Mouse (Mus musculus) forebrain, embryonic 14.5 days (tissue): ENCODE results near the gene Srrm1. TPM values are rescaled to one million over a fixed set of nuclear protein-coding genes. Genes with fewer than 3 reads are reported as not detected.
"Not testable (repeated sequence)": the region's sequence is repeated elsewhere in the genome, so short reads cannot be mapped to it uniquely, and the experiment has no call there.

Experiments
- ATAC-seq: fragments of 200-750 bp; cut with Nextera tagmentation; 2 replicates; pipeline ENCODE4 v1.8.0; 2017; ENCODE audit warnings: mild to moderate bottlenecking, moderate library complexity
- DNase-seq: peaks from one replicate; pipeline ENCODE4 v3.0.0-alpha.2; 2015; ENCODE audit warnings: low spot score
- H3K27ac ChIP-seq: fragments of 300-500 bp; sonication (generic); 2 replicates; pipeline ENCODE4 v1.5.1; 2014; ENCODE audit warnings: low read depth, mild to moderate bottlenecking, control low read depth, low read length, moderate library complexity
- H3K27me3 ChIP-seq: fragments of 300-500 bp; sonication (generic); replicated peaks from 2 replicates; pipeline ENCODE4 v1.6.1; 2014; ENCODE audit warnings: low read length, control low read depth, mixed read lengths; ENCODE audit not compliant: control insufficient read depth, insufficient read depth
- H3K36me3 ChIP-seq: fragments of 300-500 bp; sonication (generic); 2 replicates; pipeline ENCODE4 v1.6.1; 2014; ENCODE audit warnings: low read length, control low read depth; ENCODE audit not compliant: control insufficient read depth, insufficient read depth
- H3K4me1 ChIP-seq: fragments of 300-500 bp; sonication (generic); 2 replicates; pipeline ENCODE4 v1.6.1; 2014; ENCODE audit warnings: antibody characterized with exemption, low read length, control low read depth; ENCODE audit not compliant: control insufficient read depth, insufficient read depth
- H3K4me2 ChIP-seq: fragments of 300-500 bp; sonication (generic); 2 replicates; pipeline ENCODE4 v1.6.1; 2014; ENCODE audit warnings: mild to moderate bottlenecking, control low read depth, low read length
- H3K4me3 ChIP-seq: fragments of 300-500 bp; sonication (generic); 2 replicates; pipeline ENCODE4 v1.5.1; 2014; ENCODE audit warnings: low read depth, low read length, control low read depth
- H3K9ac ChIP-seq: fragments of 300-500 bp; sonication (generic); 2 replicates; pipeline ENCODE4 v1.6.1; 2014; ENCODE audit warnings: mild to moderate bottlenecking, low read length, control low read depth, moderate library complexity
- H3K9me3 ChIP-seq: fragments of 300-500 bp; sonication (generic); replicated peaks from 2 replicates; pipeline ENCODE4 v1.6.1; 2016; ENCODE audit warnings: low read length, control low read depth, mixed read lengths; ENCODE audit not compliant: control insufficient read depth
- WGBS: fragments of 180-500 bp; shearing (Covaris S2); extraction: QIAGEN DNeasy Blood & Tissue Kit; methylation state at CpG from one replicate; pipeline ENCODE4 v1.1.7; 2014; 5-methylcytosine and 5-hydroxymethylcytosine counted together
- polyA plus RNA-seq: library from polyadenylated mRNA; unstranded; fragments of >200 nt; fragmentation: Nextera tagmentation; extraction: Ambion mirVana; gene quantifications from 2 replicates; pipeline ENCODE4 v1.2.1, GENCODE M21; 2014

Gene Srrm1
- polyA plus RNA-seq, 1 experiment from 2014 or later: 129 TPM

DNA sequence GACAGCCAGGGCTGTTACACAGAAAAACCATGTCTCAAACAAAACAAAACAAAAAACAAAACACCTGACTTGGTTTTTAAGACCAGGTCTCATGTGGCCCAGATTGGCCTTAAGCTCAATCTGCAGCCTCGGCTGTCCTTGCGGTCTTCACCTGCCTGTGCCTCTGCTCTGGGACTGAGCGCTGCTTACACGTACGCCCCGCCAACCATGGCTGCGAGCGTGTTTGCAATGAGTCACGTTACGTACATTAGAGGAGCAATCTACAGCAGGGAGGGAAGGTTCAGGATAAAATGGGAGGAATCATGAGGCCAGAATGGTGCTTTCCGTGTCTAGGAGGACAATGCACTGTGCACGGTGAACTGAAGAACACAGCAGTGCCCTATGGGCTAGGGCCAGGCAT, 8.6 kb upstream of the Srrm1 start:
- H3K9ac ChIP-seq: no peak overlapping the region
- ATAC-seq (no peak), DNase-seq (no peak)
- H3K4me1 ChIP-seq: no peaks in the 10 kb centered on the region
- H3K36me3 ChIP-seq: no peaks in the 10 kb centered on the region
- H3K27me3 ChIP-seq: no peaks in the 10 kb centered on the region
- 82% methylated on average over 12 of the region's 12 CpGs for WGBS
- H3K27ac ChIP-seq: no peak overlapping the region
- H3K4me2 ChIP-seq: no peak overlapping the region
- no peaks in the 10 kb centered on the region for H3K9me3 ChIP-seq
- H3K4me3 ChIP-seq: no peak overlapping the region

DNA sequence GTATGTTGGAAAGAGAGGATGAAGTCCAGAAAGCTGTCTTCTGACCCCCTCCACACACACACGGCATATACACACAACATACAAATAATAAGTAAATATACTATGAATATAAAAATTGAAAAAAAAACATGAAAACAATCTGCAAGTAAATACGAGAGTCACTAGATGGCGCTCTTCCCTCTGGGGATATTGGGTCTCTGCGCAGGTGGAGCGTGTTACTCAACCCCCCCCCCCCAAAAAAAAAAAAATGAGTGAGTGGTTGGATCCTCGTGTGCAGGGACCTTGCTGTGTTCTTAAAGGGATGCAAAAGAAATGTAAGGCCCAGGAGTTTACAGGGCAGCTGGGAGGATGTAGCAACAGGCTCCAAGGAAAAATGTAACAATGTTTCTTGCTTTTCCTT, 5.6 kb upstream of the Srrm1 start:
- Histone ChIP-seq H3K9me3 (no peaks in the 10 kb centered on the region), H3K27me3 (no peaks in the 10 kb centered on the region), H3K4me1 (no peaks in the 10 kb centered on the region), H3K9ac (no peak overlapping the region), H3K4me2 (no peak overlapping the region), H3K4me3 (no peak overlapping the region), H3K27ac (no peak overlapping the region), H3K36me3 (no peaks in the 10 kb centered on the region)
- DNase-seq (peak; percentile 76), ATAC-seq (no peak)
- 0% methylated on average over 6 of the region's 6 CpGs for WGBS

DNA sequence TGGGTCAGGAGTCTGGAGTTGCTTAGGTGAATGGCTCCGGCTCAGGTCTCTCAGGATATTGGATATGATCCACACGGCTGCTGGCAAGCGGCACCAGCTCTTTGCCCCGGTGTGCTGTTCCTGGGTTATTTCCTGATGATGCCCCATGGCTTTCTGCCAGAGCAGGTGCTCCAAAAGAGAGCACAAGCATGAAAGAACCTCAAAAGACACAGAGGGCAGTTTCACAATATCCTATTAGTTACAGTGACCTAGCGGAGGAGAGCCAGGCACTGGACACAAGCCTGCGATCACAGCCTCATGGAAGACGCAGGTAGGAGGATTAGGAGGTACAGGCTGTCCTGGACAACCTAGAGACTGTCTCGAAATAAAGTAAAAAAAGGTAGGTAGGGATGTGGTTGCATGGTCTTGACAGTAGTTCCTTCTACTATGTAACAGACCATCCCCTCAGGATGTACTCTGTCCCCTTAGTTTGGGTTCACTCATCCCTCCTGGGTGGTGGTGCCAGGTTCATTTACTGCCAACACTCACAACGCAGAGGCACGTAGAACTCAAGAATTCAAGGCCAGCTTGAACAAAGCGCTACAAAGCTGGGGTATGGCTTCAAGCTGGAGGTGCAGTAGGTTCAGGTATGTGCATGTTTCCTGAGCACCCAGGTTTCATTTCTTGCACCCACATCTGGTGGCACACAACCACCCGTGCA, 4.2 kb upstream of the Srrm1 start:
- H3K27ac ChIP-seq: no peak overlapping the region

DNA sequence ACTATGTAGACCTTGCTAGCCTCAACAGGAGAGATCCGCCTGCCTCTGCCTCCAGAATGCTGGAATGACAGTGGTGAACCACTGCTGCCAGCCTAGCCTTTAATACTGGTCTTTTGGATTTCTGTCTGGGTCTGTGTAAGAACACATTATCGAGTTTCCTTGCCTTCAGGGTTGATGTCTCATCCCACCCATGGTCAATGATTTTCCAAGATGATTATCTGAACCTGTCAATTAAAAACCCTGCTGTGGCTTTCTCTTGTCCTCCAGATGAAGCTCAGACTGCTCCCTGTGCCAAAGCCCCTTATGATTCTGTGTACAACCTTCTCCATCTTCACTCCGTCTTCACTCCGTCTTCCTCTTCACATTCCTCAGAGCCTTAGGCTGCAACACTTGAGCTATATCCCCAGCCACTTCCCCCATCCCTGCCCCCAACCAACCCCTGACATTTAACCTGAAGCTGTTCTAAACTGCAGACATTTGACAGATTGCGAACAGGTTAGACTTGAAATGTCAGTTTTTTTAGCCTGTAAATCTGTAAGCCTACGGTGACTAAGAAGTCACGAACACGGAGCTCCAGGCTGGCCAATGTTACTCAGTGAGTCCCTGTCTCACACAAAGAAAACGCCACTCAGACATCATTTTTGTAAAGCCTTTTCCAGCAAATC, 2.9 kb upstream of the Srrm1 start:
- WGBS: 85% methylated on average over 9 of the region's 9 CpGs
- DNase-seq (no peak), ATAC-seq (no peak)
- Histone ChIP-seq H3K4me2 (no peak overlapping the region), H3K4me3 (no peak overlapping the region), H3K27me3 (no peaks in the 10 kb centered on the region), H3K9ac (no peak overlapping the region), H3K36me3 (no peaks in the 10 kb centered on the region), H3K27ac (no peak overlapping the region), H3K9me3 (no peaks in the 10 kb centered on the region), H3K4me1 (peaks cover 8% of the 10 kb centered on the region)

More for the DNA sequence above, 4.2 kb upstream of the Srrm1 start:
- no peaks in the 10 kb centered on the region for H3K4me1 ChIP-seq
- no peak overlapping the region for H3K4me3 ChIP-seq
- no peaks in the 10 kb centered on the region for H3K36me3 ChIP-seq
- no peaks in the 10 kb centered on the region for H3K9me3 ChIP-seq
- H3K27me3 ChIP-seq: no peaks in the 10 kb centered on the region
- H3K4me2 ChIP-seq: no peak overlapping the region
- 85% methylated on average over 12 of the region's 12 CpGs for WGBS
- no peak overlapping the region for H3K9ac ChIP-seq
- ATAC-seq (no peak), DNase-seq (no peak)

DNA sequence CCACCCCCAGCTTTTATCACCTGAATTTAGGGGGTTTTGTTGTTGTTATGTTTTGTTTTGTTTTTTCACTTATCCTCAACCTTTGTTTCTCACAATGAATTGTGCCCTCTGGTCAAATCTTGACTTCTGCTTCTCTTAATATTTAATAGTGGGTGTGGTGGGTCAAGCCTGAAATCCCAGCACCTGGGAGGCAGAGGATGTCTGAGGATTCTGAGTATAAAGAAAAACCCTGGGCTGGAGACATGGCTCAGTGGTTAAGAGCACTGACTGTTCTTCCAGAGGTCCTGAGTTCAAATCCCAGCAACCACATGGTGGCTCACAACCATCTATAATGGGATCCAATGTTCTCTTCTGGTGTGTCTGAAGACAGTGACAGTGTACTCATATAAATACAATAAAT, 1.6 kb upstream of the Srrm1 start:
- not testable (repeated sequence) for DNase-seq, H3K4me3 ChIP-seq, H3K4me1 ChIP-seq, H3K27me3 ChIP-seq, H3K9me3 ChIP-seq, ATAC-seq, H3K4me2 ChIP-seq, H3K9ac ChIP-seq, H3K36me3 ChIP-seq
- H3K27ac ChIP-seq: peak overlapping the region; percentile 96; the same call in 1 of the 2 replicates

DNA sequence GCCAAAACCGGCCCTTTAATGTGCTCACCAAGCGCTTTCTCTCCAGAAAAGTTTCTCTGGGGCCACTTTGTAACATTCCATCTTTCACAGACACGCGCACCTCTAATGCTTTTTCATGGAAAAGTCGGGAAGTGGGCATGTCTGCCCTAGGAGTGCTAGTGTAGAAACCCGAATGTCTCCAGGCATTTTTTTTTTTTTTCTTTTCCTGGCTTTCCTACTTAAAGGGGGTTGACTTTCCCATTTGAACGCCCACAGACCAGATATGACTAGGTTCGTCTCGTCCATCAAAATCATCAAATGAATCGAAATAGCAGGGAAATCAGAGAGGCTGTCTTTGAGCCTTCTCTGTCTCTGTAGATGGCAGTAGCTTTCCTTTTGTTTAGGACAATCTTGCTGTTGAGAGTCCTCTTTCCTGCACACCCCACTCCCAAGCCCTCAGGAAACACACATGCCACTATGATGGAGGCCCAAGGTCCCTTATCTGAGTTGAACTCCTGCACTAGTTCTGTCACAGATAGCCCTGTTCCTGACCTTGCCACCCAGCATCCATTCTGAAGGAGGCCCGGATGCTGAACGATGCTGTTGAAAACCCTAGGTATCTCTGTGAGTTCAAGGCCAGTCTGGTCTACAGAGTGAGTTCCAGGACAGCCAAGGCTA, 801 bp upstream of the Srrm1 start:
- DNase-seq (peak; percentile 16), ATAC-seq (no peak; the same call in 1 of the 2 replicates)
- peaks cover 8% of the 10 kb centered on the region for H3K4me1 ChIP-seq
- H3K4me3 ChIP-seq: peak overlapping the region; percentile 98
- H3K27me3 ChIP-seq: no peaks in the 10 kb centered on the region
- H3K4me2 ChIP-seq: peak overlapping the region; percentile 75
- WGBS: 24% methylated on average over 12 of the region's 12 CpGs
- H3K9ac ChIP-seq: peak overlapping the region; percentile 68
- H3K36me3 ChIP-seq: no peaks in the 10 kb centered on the region
- H3K27ac ChIP-seq: peak overlapping the region; percentile 96
- H3K9me3 ChIP-seq: no peaks in the 10 kb centered on the region

DNA sequence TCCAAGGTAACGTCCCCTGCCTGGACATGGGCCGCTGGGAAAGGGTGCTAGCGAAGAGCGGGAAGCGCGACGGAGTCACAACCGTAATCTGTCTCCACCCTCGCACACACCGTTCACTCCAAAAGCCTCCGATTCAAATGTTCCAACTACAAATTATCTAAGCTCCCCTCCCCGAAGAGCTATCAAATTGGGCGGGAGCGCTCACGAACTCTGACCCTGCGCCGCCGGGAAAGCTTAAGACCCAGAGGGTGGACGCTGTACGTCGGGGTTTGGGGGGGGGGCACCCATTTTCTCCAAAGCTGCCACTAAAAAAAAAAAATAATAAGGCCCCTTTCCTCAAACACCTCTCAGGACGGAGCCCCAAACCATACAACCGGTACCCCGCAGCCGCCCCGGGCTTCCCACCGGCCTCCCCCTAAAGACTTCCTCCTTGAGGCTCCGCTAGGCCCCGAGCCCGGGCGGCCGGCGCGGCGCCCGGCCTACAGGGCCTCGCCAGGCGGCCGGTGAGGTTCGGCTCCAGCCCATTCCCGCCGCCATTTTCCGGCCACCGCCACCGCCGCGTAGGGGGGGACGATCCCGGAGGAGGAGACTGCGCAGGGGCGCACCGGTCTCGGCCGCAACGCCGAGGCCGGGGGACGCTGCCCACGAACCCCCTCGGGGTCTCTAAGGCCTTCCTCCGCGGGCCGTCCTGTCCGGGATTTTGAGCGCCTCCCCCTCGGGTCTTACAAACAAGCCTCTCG, 625 bp downstream of the Srrm1 start:
- peaks cover 8% of the 10 kb centered on the region for H3K4me1 ChIP-seq
- H3K4me2 ChIP-seq: peak overlapping the region; percentile 80
- peak overlapping the region; percentile 98 for H3K4me3 ChIP-seq
- H3K27me3 ChIP-seq: no peaks in the 10 kb centered on the region
- peak overlapping the region; percentile 97 for H3K9ac ChIP-seq
- ATAC-seq: peak; percentile 54
- under 1% methylated on average over 49 of the region's 67 CpGs for WGBS
- peak; percentile 25 for DNase-seq
- no peaks in the 10 kb centered on the region for H3K9me3 ChIP-seq
- peak overlapping the region; percentile 96 for H3K27ac ChIP-seq
- peaks cover under 1% of the 10 kb centered on the region; the same call in 1 of the 2 replicates for H3K36me3 ChIP-seq

DNA sequence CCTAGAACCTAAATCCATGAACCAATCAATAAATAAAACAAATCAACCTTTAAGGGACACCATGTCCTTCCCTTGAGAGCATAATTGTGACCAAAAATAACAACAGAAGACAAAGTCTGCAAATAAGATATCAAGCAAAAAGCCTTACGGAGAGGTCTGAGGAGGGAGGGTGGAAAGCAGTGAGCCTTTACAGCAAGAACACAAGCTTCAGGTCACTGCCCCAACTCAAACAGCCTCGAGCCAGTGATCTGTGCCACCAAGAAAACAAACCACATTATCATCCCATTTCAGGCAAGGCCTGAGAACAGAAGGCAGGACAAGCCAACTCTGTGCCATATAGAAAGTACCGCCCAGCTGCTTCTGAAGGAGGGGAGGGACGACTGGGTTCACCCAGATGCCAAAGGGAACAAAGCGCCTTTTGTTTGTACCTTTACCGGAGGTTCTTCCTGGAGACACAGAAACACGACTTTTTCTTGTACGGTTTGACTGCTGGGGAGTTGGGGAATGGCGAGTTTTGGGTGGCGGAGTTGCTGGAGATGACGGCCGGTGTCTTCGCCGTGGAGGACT, 15.7 kb downstream of the Srrm1 start:
- Histone ChIP-seq H3K4me1 (no peaks in the 10 kb centered on the region), H3K36me3 (peaks cover 96% of the 10 kb centered on the region), H3K9ac (no peak overlapping the region), H3K27ac (no peak overlapping the region), H3K4me3 (no peak overlapping the region), H3K27me3 (no peaks in the 10 kb centered on the region), H3K4me2 (no peak overlapping the region), H3K9me3 (no peaks in the 10 kb centered on the region)
- no peak for ATAC-seq
- WGBS: 82% methylated on average over 14 of the region's 14 CpGs
- no peak for DNase-seq
